In the genomic region with DNA sequence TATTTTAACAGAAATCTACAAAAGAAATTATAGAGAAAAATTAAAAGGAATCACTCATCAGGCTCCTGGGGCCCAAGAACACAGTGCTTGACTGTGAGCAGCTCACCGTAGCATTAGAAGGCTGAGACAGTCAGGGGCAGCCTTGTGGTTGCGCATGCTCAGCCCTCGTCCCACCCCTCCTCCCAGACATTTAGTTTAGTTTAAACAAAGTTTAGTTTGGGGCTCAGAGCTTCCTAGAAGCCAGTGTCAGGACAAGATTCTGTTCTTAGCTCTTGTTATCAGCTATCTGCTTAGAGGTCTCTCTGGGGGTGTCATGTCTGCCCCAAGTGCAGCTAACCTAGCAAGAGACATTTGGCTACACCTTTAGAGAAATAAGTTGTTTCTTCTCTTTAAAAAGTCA, we compare ENCODE assay signal across 17 mouse cellular contexts. TPM values are rescaled to one million over a fixed set of nuclear protein-coding genes. Genes with fewer than 3 reads are reported as not detected.
DNase-seq lines count a peak whose midpoint lies in the region; ATAC-seq and TF ChIP-seq lines count a peak whose summit lies in the region.
"Had no signal": no experiment of that assay in that cellular context is flagged by ENCODE, and none has a peak within 500 bp of the region (broad histone marks: within the 10 kb centered on the region; RNA-seq: fewer than 3 reads in every experiment).

No protein-coding gene starts in this region.

- TF ChIP-seq CTCF in bone marrow, adult 2 months (IDR thresholded peaks at IDR 0.05; ENCODE audit: control insufficient read depth, insufficient read depth, low read length) = no peak
- no peak for TF ChIP-seq CTCF in liver, postnatal 0 days (IDR thresholded peaks at IDR 0.05; ENCODE audit: low read depth)

- peak overlapping the region; percentile 96 for H3K27ac ChIP-seq in bone marrow, adult 2 months (ENCODE audit: control insufficient read depth, insufficient read depth, low read depth, low read length, poor library complexity)
- H3K27ac ChIP-seq in liver, postnatal 0 days (ENCODE audit: low read depth) = peak overlapping the region; percentile 79
- no peak overlapping the region for H3K27ac ChIP-seq in hindbrain, embryonic 10.5 days
- H3K27ac ChIP-seq: embryonic facial prominence, embryonic 13.5 days; forebrain, embryonic 10.5 days; hindbrain, embryonic 15.5 days; neural tube, embryonic 12.5 days had no signal

- ATAC-seq in megakaryocyte, adult 5-6 weeks (ENCODE audit: poor library complexity, severe bottlenecking) = no peak
- no peak for ATAC-seq in liver, postnatal 0 days
- ATAC-seq in granulocyte monocyte progenitor cell, adult 5-6 weeks (replicated peaks; ENCODE audit: poor library complexity, severe bottlenecking) = no peak
- ATAC-seq: midbrain, embryonic 16.5 days had no signal

- no peak overlapping the region; the same call in 1 of the 2 replicates for H3K9ac ChIP-seq in liver, postnatal 0 days (replicated peaks)
- H3K9ac ChIP-seq: embryonic facial prominence, embryonic 13.5 days; hindbrain, embryonic 15.5 days; neural tube, embryonic 12.5 days had no signal

- peak overlapping the region; percentile 84 for H3K4me3 ChIP-seq in megakaryocyte, embryonic 14.5 days (replicated peaks)
- peak overlapping the region; percentile 88 for H3K4me3 ChIP-seq in bone marrow, adult 2 months (replicated peaks; ENCODE audit: control insufficient read depth, low read depth, low read length)
- H3K4me3 ChIP-seq in liver, postnatal 0 days (ENCODE audit: low read depth, low read length) = peak overlapping the region; percentile 36
- no peak overlapping the region for H3K4me3 ChIP-seq in hindbrain, embryonic 10.5 days
- H3K4me3 ChIP-seq: embryonic facial prominence, embryonic 13.5 days; forebrain, embryonic 10.5 days; hindbrain, embryonic 15.5 days; neural tube, embryonic 12.5 days had no signal

- no peak for TF ChIP-seq EP300 in liver, postnatal 0 days (IDR thresholded peaks at IDR 0.05; ENCODE audit: low read depth)

- H3K36me3 ChIP-seq in megakaryocyte, embryonic 14.5 days (replicated peaks; ENCODE audit: low read length) = peaks cover 14% of the 10 kb centered on the region
- no peaks in the 10 kb centered on the region for H3K36me3 ChIP-seq in liver, postnatal 0 days (replicated peaks; ENCODE audit: insufficient read depth, low read length)
- peaks cover 59% of the 10 kb centered on the region for H3K36me3 ChIP-seq in hindbrain, embryonic 10.5 days
- H3K36me3 ChIP-seq: hindbrain, embryonic 15.5 days had no signal

- 0 out of 2 replicates have a peak, but pooled peaks have one; percentile 13 for TF ChIP-seq POLR2A in bone marrow, adult 2 months (IDR thresholded peaks at IDR 0.05; ENCODE audit: borderline replicate concordance, control insufficient read depth, low read depth, low read length)

- peak; percentile 51 for DNase-seq in CD4-positive helper T cell, adult 2 months (ENCODE audit: low read depth, low spot score)
- DNase-seq in liver, postnatal 0 days = no peak
- no peak for DNase-seq in hindbrain, embryonic 10.5 days (ENCODE audit: low spot score)
- DNase-seq: cerebellum, adult 11-12 months; kidney, adult 18-20 months; kidney, postnatal 14 days; left cerebral cortex, postnatal 4 days had no signal

- peaks cover 89% of the 10 kb centered on the region for H3K4me1 ChIP-seq in megakaryocyte, embryonic 14.5 days
- H3K4me1 ChIP-seq in bone marrow, adult 2 months (ENCODE audit: control insufficient read depth, insufficient read depth, low read length) = peaks cover 13% of the 10 kb centered on the region
- H3K4me1 ChIP-seq in liver, postnatal 0 days (ENCODE audit: insufficient read depth) = peaks cover 15% of the 10 kb centered on the region; the same call in 1 of the 2 replicates
- no peaks in the 10 kb centered on the region for H3K4me1 ChIP-seq in hindbrain, embryonic 10.5 days (replicated peaks)
- H3K4me1 ChIP-seq: embryonic facial prominence, embryonic 13.5 days; forebrain, embryonic 10.5 days; hindbrain, embryonic 15.5 days; neural tube, embryonic 12.5 days had no signal

- H3K27me3 ChIP-seq in megakaryocyte, embryonic 14.5 days (replicated peaks) = no peaks in the 10 kb centered on the region
- H3K27me3 ChIP-seq in liver, postnatal 0 days (ENCODE audit: insufficient read depth, low read length) = no peaks in the 10 kb centered on the region
- no peaks in the 10 kb centered on the region for H3K27me3 ChIP-seq in hindbrain, embryonic 10.5 days (ENCODE audit: insufficient read depth, poor library complexity, severe bottlenecking)
- H3K27me3 ChIP-seq: embryonic facial prominence, embryonic 13.5 days; hindbrain, embryonic 15.5 days; neural tube, embryonic 12.5 days had no signal

- H3K4me2 ChIP-seq in liver, postnatal 0 days (ENCODE audit: low read depth, low read length) = peak overlapping the region; percentile 39
- H3K4me2 ChIP-seq: embryonic facial prominence, embryonic 13.5 days; hindbrain, embryonic 15.5 days; neural tube, embryonic 12.5 days had no signal

- 26% methylated on average over 3 of the region's 3 CpGs for WGBS in bone marrow, adult 2 months
- WGBS in liver, postnatal 0 days (ENCODE audit: insufficient replicate concordance) = 51% methylated on average over 3 of the region's 3 CpGs
- 94% methylated on average over 3 of the region's 3 CpGs for WGBS in hindbrain, embryonic 10.5 days

- no peaks in the 10 kb centered on the region for H3K9me3 ChIP-seq in megakaryocyte, embryonic 14.5 days
- H3K9me3 ChIP-seq in liver, postnatal 0 days (ENCODE audit: low read length) = no peaks in the 10 kb centered on the region
- no peaks in the 10 kb centered on the region for H3K9me3 ChIP-seq in hindbrain, embryonic 10.5 days
- H3K9me3 ChIP-seq: embryonic facial prominence, embryonic 13.5 days; forebrain, embryonic 10.5 days; hindbrain, embryonic 15.5 days; neural tube, embryonic 12.5 days had no signal

RNA-seq across cellular contexts. Expression of gene Evi2, which starts 1.8 kb away (rescaled TPM):
- polyA plus RNA-seq in megakaryocyte, embryonic 14.5 days (2012; ENCODE audit: insufficient read depth, low replicate concordance) = 0.41 TPM in 1 of 2 replicates, not detected in the other
- 115 and 116 TPM in 2 replicates for total RNA-seq in megakaryocyte, adult 5-6 weeks (2015)
- total RNA-seq in megakaryocyte, adult 5-6 weeks (2017) = 21.3 and 21.8 TPM in 2 replicates
- polyA plus RNA-seq in bone marrow, adult 2 months (2011; ENCODE audit: insufficient read depth, insufficient read length, low replicate concordance, missing spikeins) = 3.6 and 12.0 TPM in 2 replicates
- 0.76 and 0.99 TPM in 2 replicates for polyA plus RNA-seq in liver, postnatal 0 days (2015; fragmentation: Nextera tagmentation; extraction: Ambion mirVana)
- polyA plus RNA-seq in hindbrain, embryonic 10.5 days (2016; fragmentation: Nextera tagmentation; extraction: Ambion mirVana) = 0.95 and 1.1 TPM in 2 replicates
- 20.2 and 33.1 TPM in 2 replicates for total RNA-seq in granulocyte monocyte progenitor cell, adult 5-6 weeks (2014; fragmentation: Nextera tagmentation)
- total RNA-seq in granulocyte monocyte progenitor cell, adult 5-6 weeks (2017) = 4.0 and 7.4 TPM in 2 replicates
- total RNA-seq: left cerebral cortex, postnatal 4 days had no signal

RNA-seq across cellular contexts. Expression of gene Evi2a, which starts 1.8 kb away (rescaled TPM):
- polyA plus RNA-seq in megakaryocyte, embryonic 14.5 days (2012; ENCODE audit: insufficient read depth, low replicate concordance) = 2.0 TPM in 1 of 2 replicates, not detected in the other
- total RNA-seq in megakaryocyte, adult 5-6 weeks (2015) = 248 and 296 TPM in 2 replicates
- 242 and 257 TPM in 2 replicates for total RNA-seq in megakaryocyte, adult 5-6 weeks (2017)
- 5.4 and 13.1 TPM in 2 replicates for polyA plus RNA-seq in bone marrow, adult 2 months (2011; ENCODE audit: insufficient read depth, insufficient read length, low replicate concordance, missing spikeins)
- 6.7 and 7.2 TPM in 2 replicates for polyA plus RNA-seq in liver, postnatal 0 days (2015; fragmentation: Nextera tagmentation; extraction: Ambion mirVana)
- polyA plus RNA-seq in hindbrain, embryonic 10.5 days (2016; fragmentation: Nextera tagmentation; extraction: Ambion mirVana) = 2.4 and 3.1 TPM in 2 replicates
- total RNA-seq in granulocyte monocyte progenitor cell, adult 5-6 weeks (2014; fragmentation: Nextera tagmentation) = 6.7 and 10.8 TPM in 2 replicates
- total RNA-seq in granulocyte monocyte progenitor cell, adult 5-6 weeks (2017) = 20.1 and 26.7 TPM in 2 replicates

RNA-seq across cellular contexts. Expression of gene Evi2b, which starts 5.0 kb away (rescaled TPM):
- 5.5 and 13.5 TPM in 2 replicates for polyA plus RNA-seq in megakaryocyte, embryonic 14.5 days (2012; ENCODE audit: insufficient read depth, low replicate concordance)
- 1,009 and 1,045 TPM in 2 replicates for total RNA-seq in megakaryocyte, adult 5-6 weeks (2015)
- total RNA-seq in megakaryocyte, adult 5-6 weeks (2017) = 207 and 252 TPM in 2 replicates
- 28.7 and 78.8 TPM in 2 replicates for polyA plus RNA-seq in bone marrow, adult 2 months (2011; ENCODE audit: insufficient read depth, insufficient read length, low replicate concordance, missing spikeins)
- 7.7 and 7.9 TPM in 2 replicates for polyA plus RNA-seq in liver, postnatal 0 days (2015; fragmentation: Nextera tagmentation; extraction: Ambion mirVana)
- polyA plus RNA-seq in hindbrain, embryonic 10.5 days (2016; fragmentation: Nextera tagmentation; extraction: Ambion mirVana) = 0.35 and 0.66 TPM in 2 replicates
- total RNA-seq in granulocyte monocyte progenitor cell, adult 5-6 weeks (2014; fragmentation: Nextera tagmentation) = 242 and 361 TPM in 2 replicates
- total RNA-seq in granulocyte monocyte progenitor cell, adult 5-6 weeks (2017) = 80.1 and 82.3 TPM in 2 replicates
- polyA plus RNA-seq: hindbrain, embryonic 15.5 days; midbrain, embryonic 16.5 days; neural tube, embryonic 12.5 days had no signal

RNA-seq across cellular contexts. Expression of gene Omg, which starts 24.7 kb away (rescaled TPM):
- not detected in 2 replicates for polyA plus RNA-seq in megakaryocyte, embryonic 14.5 days (2012; ENCODE audit: insufficient read depth, low replicate concordance)
- 2.8 and 3.4 TPM in 2 replicates for total RNA-seq in megakaryocyte, adult 5-6 weeks (2015)
- 0.37 and 1.1 TPM in 2 replicates for total RNA-seq in megakaryocyte, adult 5-6 weeks (2017)
- polyA plus RNA-seq in bone marrow, adult 2 months (2011; ENCODE audit: insufficient read depth, insufficient read length, low replicate concordance, missing spikeins) = 0.43 and 1.6 TPM in 2 replicates
- 0.05 and 0.09 TPM in 2 replicates for polyA plus RNA-seq in liver, postnatal 0 days (2015; fragmentation: Nextera tagmentation; extraction: Ambion mirVana)
- 0.19 and 0.29 TPM in 2 replicates for polyA plus RNA-seq in hindbrain, embryonic 10.5 days (2016; fragmentation: Nextera tagmentation; extraction: Ambion mirVana)
- total RNA-seq in granulocyte monocyte progenitor cell, adult 5-6 weeks (2014; fragmentation: Nextera tagmentation) = 0.86 TPM in 1 of 2 replicates, not detected in the other
- total RNA-seq in granulocyte monocyte progenitor cell, adult 5-6 weeks (2017) = 0.04 TPM in 1 of 2 replicates, not detected in the other
- total RNA-seq: heart, adult 8-10 months had no signal
